Mouse (Mus musculus): ENCODE data around the gene Ppp1r32. TPM values are rescaled to one million over a fixed set of nuclear protein-coding genes. Genes with fewer than 3 reads are reported as not detected.

Gene Ppp1r32
- polyA plus RNA-seq, 1 experiment from 2014 or later: not detected

DNA sequence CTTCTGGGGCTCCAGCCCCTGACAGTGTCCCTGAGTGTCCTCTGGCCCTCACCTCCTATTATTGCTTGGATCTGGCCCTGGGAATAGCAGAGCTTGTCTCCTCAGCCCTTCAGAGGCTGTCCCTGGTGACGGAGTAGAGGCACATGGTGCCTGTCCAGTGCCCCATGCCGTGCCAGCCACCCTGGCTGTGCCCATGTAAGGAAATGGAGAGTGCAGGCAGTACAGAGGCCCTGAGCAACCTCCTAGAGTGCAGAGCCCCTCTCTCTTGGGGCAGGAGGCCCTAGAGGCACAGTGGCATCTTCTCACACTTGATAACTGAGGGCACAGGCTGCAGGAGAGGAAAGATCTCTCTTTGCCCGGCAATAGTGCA is 27.3 kb downstream of the Ppp1r32 start:
- Histone ChIP-seq H3K4me3 (no peak overlapping the region), H3K4me1 (peaks cover 27% of the 10 kb centered on the region), H3K9ac (no peak overlapping the region), H3K36me3 (no peaks in the 10 kb centered on the region), H3K9me3 (no peaks in the 10 kb centered on the region), H3K27ac (no peak overlapping the region), H3K27me3 (replicated peaks) (peaks cover 57% of the 10 kb centered on the region), H3K4me2 (replicated peaks) (no peak overlapping the region)
- ATAC-seq (ENCODE audit: low FRiP score, low read depth): no peak
- WGBS: 87% methylated on average over 3 of the region's 3 CpGs

DNA sequence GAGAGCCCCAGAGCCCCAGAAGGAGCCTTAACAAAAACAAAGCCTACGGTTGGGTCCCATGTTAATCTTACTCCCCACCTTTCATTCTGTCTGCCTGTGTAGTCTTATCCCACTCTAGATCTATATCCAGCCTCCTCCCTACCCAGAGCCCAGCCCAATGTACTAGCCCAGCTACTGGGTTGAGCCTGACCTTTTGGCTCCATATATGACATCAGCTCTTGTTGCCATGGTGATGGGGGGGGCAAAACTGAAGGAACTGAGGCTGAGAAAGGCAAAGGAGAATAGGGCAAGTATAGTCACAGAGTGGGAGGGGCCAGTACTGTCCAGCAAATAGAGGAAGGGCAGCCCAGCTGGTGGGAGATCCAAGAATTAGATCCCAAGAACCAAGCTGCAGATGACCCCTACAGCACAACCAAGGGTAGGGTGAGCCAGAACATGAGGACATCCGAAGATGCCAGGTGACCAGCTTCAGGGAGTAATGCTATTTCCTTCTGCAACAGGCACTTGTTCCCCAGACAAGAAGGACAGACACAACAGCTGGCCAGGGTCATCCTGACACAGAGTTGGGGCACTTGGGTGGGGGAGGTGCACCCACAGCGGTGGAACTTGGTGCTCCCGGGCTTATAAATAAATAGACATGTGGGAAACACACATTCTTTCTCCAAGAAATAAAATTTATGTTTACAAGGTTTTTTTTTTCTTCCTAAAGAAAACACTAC is 27.9 kb downstream of the Ppp1r32 start:
- 72% methylated on average over 4 of the region's 4 CpGs for WGBS
- Histone ChIP-seq H3K9ac (no peak overlapping the region), H3K4me2 (replicated peaks) (no peak overlapping the region), H3K27me3 (replicated peaks) (peaks cover 52% of the 10 kb centered on the region), H3K4me3 (no peak overlapping the region), H3K9me3 (no peaks in the 10 kb centered on the region), H3K4me1 (peaks cover 24% of the 10 kb centered on the region), H3K36me3 (no peaks in the 10 kb centered on the region), H3K27ac (no peak overlapping the region)
- no peak for ATAC-seq (ENCODE audit: low FRiP score, low read depth)

GRCm38 (mm10) chr19:10449708-10450107 is 33.0 kb downstream of the Ppp1r32 start:
- H3K36me3 ChIP-seq: peaks cover 9% of the 10 kb centered on the region; the same call in 1 of the 2 replicates
- H3K4me1 ChIP-seq: no peaks in the 10 kb centered on the region
- peaks cover 3% of the 10 kb centered on the region; the same call in 1 of the 2 replicates for H3K27me3 ChIP-seq (replicated peaks)
- no peak overlapping the region for H3K4me2 ChIP-seq (replicated peaks)
- no peak overlapping the region for H3K4me3 ChIP-seq
- ATAC-seq (ENCODE audit: low FRiP score, low read depth): peak; percentile 68; the same call in 1 of the 2 replicates
- H3K27ac ChIP-seq: no peak overlapping the region
- H3K9ac ChIP-seq: no peak overlapping the region
- H3K9me3 ChIP-seq: no peaks in the 10 kb centered on the region
- 16% methylated on average over 3 of the region's 3 CpGs for WGBS

DNA sequence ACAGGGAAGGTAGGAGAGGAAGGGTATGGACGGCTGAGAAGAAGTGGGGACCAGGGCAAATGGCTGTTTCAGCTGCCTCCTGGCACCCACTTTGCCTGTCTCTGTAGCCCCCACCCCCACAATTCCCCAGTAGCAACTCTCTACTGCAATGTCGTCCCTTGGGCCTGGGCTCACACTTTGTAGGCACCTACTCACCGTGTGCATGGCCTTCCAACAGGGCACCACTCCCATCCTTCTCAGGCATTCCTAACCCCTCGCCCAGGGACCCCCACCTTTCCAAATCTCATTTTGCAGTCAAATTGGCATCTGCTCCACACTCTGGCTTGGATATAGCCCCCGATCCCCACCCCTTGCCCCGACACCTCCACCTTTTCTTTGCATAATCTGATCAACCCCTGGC is 33.5 kb downstream of the Ppp1r32 start:
- Histone ChIP-seq H3K9me3 (no peaks in the 10 kb centered on the region), H3K36me3 (peaks cover 9% of the 10 kb centered on the region), H3K4me3 (no peak overlapping the region), H3K4me2 (replicated peaks) (no peak overlapping the region), H3K27ac (no peak overlapping the region), H3K9ac (no peak overlapping the region), H3K4me1 (no peaks in the 10 kb centered on the region), H3K27me3 (replicated peaks) (no peaks in the 10 kb centered on the region)
- peak; percentile 41; the same call in 1 of the 2 replicates for ATAC-seq (ENCODE audit: low FRiP score, low read depth)
- 75% methylated on average over 6 of the region's 6 CpGs for WGBS

DNA sequence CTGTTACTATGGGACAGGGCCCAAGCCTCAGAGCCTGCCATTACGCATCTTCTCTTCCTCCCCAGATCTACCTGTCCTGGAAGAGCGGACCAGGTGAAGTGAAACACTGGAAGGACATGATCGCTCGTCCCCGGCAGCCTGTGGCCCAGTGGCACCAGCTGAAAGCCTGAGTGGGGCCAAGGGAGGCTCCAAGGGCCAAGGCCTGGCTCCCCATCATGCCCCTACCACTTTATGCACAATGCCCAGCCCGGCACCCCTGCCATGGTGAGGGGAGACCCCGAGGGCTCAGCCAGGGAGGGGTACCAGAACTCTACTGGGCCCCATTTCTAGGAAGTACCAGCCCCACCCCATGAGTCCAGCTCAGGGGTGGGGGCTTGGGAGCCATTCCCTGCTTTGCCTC is 34.5 kb downstream of the Ppp1r32 start:
- H3K4me3 ChIP-seq: no peak overlapping the region
- no peak for ATAC-seq (ENCODE audit: low FRiP score, low read depth)
- no peak overlapping the region for H3K27ac ChIP-seq
- H3K9ac ChIP-seq: no peak overlapping the region
- no peaks in the 10 kb centered on the region for H3K4me1 ChIP-seq
- H3K36me3 ChIP-seq: peaks cover 9% of the 10 kb centered on the region
- no peak overlapping the region for H3K4me2 ChIP-seq (replicated peaks)
- 91% methylated on average over 7 of the region's 7 CpGs for WGBS
- no peaks in the 10 kb centered on the region for H3K9me3 ChIP-seq
- no peaks in the 10 kb centered on the region for H3K27me3 ChIP-seq (replicated peaks)

DNA sequence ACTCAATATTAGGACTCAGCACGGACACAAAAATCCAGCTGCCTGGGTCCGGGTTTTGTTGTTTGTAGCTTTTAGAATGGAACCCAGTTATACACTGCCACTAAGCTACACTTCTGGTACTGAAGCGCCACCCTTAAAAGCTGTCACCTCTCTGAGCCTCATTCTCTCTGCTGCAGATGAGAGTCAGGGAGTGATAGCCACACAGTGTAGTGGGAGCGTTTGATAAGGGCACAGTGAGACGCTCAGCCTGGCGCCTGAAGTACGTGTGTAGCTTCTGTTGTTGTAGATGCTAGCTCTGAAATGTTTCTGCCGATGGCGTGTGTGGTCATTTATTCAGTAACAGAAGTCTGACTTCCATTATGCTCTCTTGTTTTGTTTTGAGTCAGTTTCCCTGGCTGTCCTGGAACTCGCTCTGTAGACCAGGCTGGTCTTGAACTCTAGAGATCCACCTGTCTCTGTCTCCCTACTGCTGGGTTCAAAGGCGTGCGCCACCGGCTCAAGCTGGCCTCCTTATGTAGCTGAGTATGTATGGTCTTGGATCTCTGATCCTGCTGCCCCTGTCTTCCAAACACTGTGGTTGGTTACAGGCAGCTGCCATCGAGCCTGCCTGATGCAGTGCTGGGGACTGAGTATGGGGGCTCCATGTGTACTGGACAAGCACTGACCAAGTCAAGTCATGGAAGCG is 37.9 kb downstream of the Ppp1r32 start:
- Histone ChIP-seq H3K27me3 (replicated peaks) (no peaks in the 10 kb centered on the region), H3K4me1 (no peaks in the 10 kb centered on the region), H3K27ac (no peak overlapping the region), H3K4me2 (replicated peaks) (no peak overlapping the region), H3K9ac (no peak overlapping the region), H3K36me3 (peaks cover 9% of the 10 kb centered on the region), H3K9me3 (no peaks in the 10 kb centered on the region), H3K4me3 (no peak overlapping the region)
- WGBS: 93% methylated on average over 15 of the region's 15 CpGs
- ATAC-seq (ENCODE audit: low FRiP score, low read depth): no peak

GRCm38 (mm10) chr19:10437521-10437920 is 45.2 kb downstream of the Ppp1r32 start:
- Histone ChIP-seq H3K9ac (no peak overlapping the region), H3K9me3 (no peaks in the 10 kb centered on the region), H3K36me3 (0 out of 2 replicates have a peak, but pooled peaks cover 2% of the 10 kb centered on the region), H3K4me3 (no peak overlapping the region), H3K27ac (no peak overlapping the region), H3K4me1 (no peaks in the 10 kb centered on the region), H3K4me2 (replicated peaks) (no peak overlapping the region), H3K27me3 (replicated peaks) (peaks cover 3% of the 10 kb centered on the region; the same call in 1 of the 2 replicates)
- ATAC-seq (ENCODE audit: low FRiP score, low read depth): no peak
- 74% methylated on average over 1 of the region's 1 CpGs for WGBS

- H3K4me3 ChIP-seq: no peak overlapping the region
- no peaks in the 10 kb centered on the region for H3K4me1 ChIP-seq
- ATAC-seq (ENCODE audit: low FRiP score, low read depth): no peak; the same call in 1 of the 2 replicates
- H3K9ac ChIP-seq: no peak overlapping the region
- H3K9me3 ChIP-seq: no peaks in the 10 kb centered on the region
- H3K4me2 ChIP-seq (replicated peaks): no peak overlapping the region
- H3K27ac ChIP-seq: no peak overlapping the region
- 0 out of 2 replicates have a peak, but pooled peaks cover 2% of the 10 kb centered on the region for H3K36me3 ChIP-seq
- 32% methylated on average over 1 of the region's 1 CpGs for WGBS
- peaks cover 3% of the 10 kb centered on the region; the same call in 1 of the 2 replicates for H3K27me3 ChIP-seq (replicated peaks)
Observed at GRCm38 (mm10) chr19:10436726-10437125, 46.0 kb downstream of the Ppp1r32 start.

GRCm38 (mm10) chr19:10435908-10436307 is 46.8 kb downstream of the Ppp1r32 start:
- H3K4me3 ChIP-seq: no peak overlapping the region
- peaks cover 3% of the 10 kb centered on the region; the same call in 1 of the 2 replicates for H3K27me3 ChIP-seq (replicated peaks)
- peak; percentile 34; the same call in 1 of the 2 replicates for ATAC-seq (ENCODE audit: low FRiP score, low read depth)
- WGBS: 39% methylated on average over 3 of the region's 3 CpGs
- 0 out of 2 replicates have a peak, but pooled peaks cover 2% of the 10 kb centered on the region for H3K36me3 ChIP-seq
- no peaks in the 10 kb centered on the region for H3K4me1 ChIP-seq
- H3K9ac ChIP-seq: no peak overlapping the region
- H3K27ac ChIP-seq: no peak overlapping the region
- no peaks in the 10 kb centered on the region for H3K9me3 ChIP-seq
- H3K4me2 ChIP-seq (replicated peaks): no peak overlapping the region

DNA sequence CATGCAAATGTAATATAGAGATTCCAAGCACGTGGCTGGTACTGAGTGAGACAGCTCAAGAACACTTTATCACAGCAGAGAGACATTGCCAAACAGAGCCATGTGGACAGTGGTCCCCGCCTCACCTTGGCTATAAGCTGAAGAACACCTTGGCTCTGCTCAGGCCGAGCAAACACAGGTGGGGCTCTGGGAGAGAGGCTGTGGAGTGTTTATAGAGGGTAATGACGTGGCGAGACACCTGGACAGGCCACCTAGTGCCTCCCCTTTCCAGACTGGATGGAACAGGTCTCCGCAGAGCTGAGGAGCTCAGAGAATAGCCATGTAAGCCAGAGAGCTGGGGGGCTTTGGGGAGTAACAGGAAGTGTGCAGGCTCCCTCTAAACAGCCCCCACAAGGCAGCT is 47.8 kb downstream of the Ppp1r32 start:
- ATAC-seq (ENCODE audit: low FRiP score, low read depth): no peak

DNA sequence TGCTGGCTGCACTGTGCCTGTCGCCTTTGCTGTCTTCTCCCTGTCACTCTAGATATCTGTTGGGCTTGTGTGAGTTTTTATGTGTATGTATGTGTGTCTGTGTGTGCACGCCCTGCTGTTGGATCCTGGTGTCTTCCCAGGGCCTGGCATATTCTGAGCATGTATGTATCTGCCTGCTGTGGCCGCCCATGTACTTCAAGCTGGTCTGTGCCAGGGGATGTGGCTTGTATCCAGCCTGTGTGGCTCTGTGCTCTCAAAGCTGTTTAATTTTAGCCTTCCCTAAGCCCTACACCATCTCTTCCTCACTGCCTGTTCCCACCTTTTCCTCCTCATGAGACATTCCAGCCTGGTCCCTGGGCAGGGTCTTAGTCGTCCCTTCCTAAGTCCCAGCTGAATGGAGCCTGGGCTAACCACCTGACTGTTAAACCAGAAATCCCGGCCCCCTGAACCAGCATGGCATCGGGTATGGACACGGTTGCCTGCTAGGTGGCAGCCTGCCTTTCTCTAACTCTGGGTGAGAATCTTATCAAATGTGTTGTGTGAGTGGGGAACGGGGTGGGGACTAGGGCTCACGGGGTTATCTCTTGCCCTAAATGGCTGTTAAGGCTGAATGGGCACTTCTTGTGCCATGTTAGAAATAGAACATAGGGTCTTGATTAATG is 48.7 kb downstream of the Ppp1r32 start:
- Histone ChIP-seq H3K4me2 (replicated peaks) (no peak overlapping the region), H3K36me3 (no peaks in the 10 kb centered on the region), H3K9me3 (no peaks in the 10 kb centered on the region), H3K27ac (no peak overlapping the region), H3K9ac (no peak overlapping the region), H3K4me1 (no peaks in the 10 kb centered on the region), H3K27me3 (replicated peaks) (peaks cover 3% of the 10 kb centered on the region; the same call in 1 of the 2 replicates), H3K4me3 (no peak overlapping the region)
- no peak for ATAC-seq (ENCODE audit: low FRiP score, low read depth)
- 74% methylated on average over 9 of the region's 9 CpGs for WGBS

More for the DNA sequence above, 47.8 kb downstream of the Ppp1r32 start:
- Histone ChIP-seq H3K36me3 (0 out of 2 replicates have a peak, but pooled peaks cover 2% of the 10 kb centered on the region), H3K9me3 (no peaks in the 10 kb centered on the region), H3K4me3 (no peak overlapping the region), H3K27me3 (replicated peaks) (peaks cover 3% of the 10 kb centered on the region; the same call in 1 of the 2 replicates), H3K27ac (no peak overlapping the region), H3K4me1 (no peaks in the 10 kb centered on the region), H3K9ac (no peak overlapping the region), H3K4me2 (replicated peaks) (no peak overlapping the region)
- WGBS: 81% methylated on average over 6 of the region's 6 CpGs

- H3K4me1 ChIP-seq: peaks cover under 1% of the 10 kb centered on the region; the same call in 1 of the 2 replicates
- H3K36me3 ChIP-seq: no peaks in the 10 kb centered on the region
- ATAC-seq (ENCODE audit: low FRiP score, low read depth): no peak
- 80% methylated on average over 7 of the region's 7 CpGs for WGBS
- H3K9me3 ChIP-seq: no peaks in the 10 kb centered on the region
- no peak overlapping the region for H3K27ac ChIP-seq
- peaks cover 3% of the 10 kb centered on the region; the same call in 1 of the 2 replicates for H3K27me3 ChIP-seq (replicated peaks)
- no peak overlapping the region for H3K4me2 ChIP-seq (replicated peaks)
- H3K4me3 ChIP-seq: no peak overlapping the region
- no peak overlapping the region for H3K9ac ChIP-seq
Observed at GRCm38 (mm10) chr19:10433225-10433624, 49.5 kb downstream of the Ppp1r32 start.
